Mouse (Mus musculus): ENCODE data around the gene Acot9. TPM values are rescaled to one million over a fixed set of nuclear protein-coding genes. Genes with fewer than 3 reads are reported as not detected.

The Acot9 gene
- polyA plus RNA-seq, 1 experiment from 2014 or later, result 23.7 TPM

Other genes with a start within 250 kb of the Acot9 start
- not detected in 2 replicates for gene Magea5, start 199.3 kb upstream of the Acot9 start, polyA plus RNA-seq (2014; fragmentation: Nextera tagmentation; extraction: Ambion mirVana)
- gene Magea1, start 172.7 kb upstream of the Acot9 start, polyA plus RNA-seq (2014; fragmentation: Nextera tagmentation; extraction: Ambion mirVana), result not detected in 2 replicates
- gene Magea2, start 168.8 kb upstream of the Acot9 start, polyA plus RNA-seq (2014; fragmentation: Nextera tagmentation; extraction: Ambion mirVana), result not detected in 2 replicates
- not detected in 2 replicates for gene Cldn34b2, start 134.0 kb upstream of the Acot9 start, polyA plus RNA-seq (2014; fragmentation: Nextera tagmentation; extraction: Ambion mirVana)
- gene Sat1, start 46.0 kb upstream of the Acot9 start, polyA plus RNA-seq (2014; fragmentation: Nextera tagmentation; extraction: Ambion mirVana), result 94.7 and 102 TPM in 2 replicates
- 188 and 204 TPM in 2 replicates for gene Prdx4, start 78.3 kb downstream of the Acot9 start, polyA plus RNA-seq (2014; fragmentation: Nextera tagmentation; extraction: Ambion mirVana)

Data from liver, embryonic 11.5 days (tissue).